Mouse (Mus musculus) midbrain, postnatal 0 days (tissue): ENCODE data around the gene Olfr463. TPM values are rescaled to one million over a fixed set of nuclear protein-coding genes. Genes with fewer than 3 reads are reported as not detected.

Source experiments
- ATAC-seq: fragments of 200-750 bp; cut with Nextera tagmentation; 2 replicates; pipeline ENCODE4 v1.8.0; 2017; ENCODE audit warnings: moderate number of reproducible peaks, mild to moderate bottlenecking, moderate TSS enrichment, moderate library complexity; ENCODE audit not compliant: low FRiP score
- DNase-seq: peaks from one replicate; pipeline ENCODE4 v3.0.0-alpha.2; 2015; ENCODE audit warnings: low spot score
- H3K27ac ChIP-seq: fragments of 300-500 bp; sonication (generic); 2 replicates; pipeline ENCODE4 v1.5.1; 2014; ENCODE audit warnings: low read depth, mild to moderate bottlenecking, low read length, mixed read lengths
- H3K27me3 ChIP-seq: fragments of 300-500 bp; sonication (generic); 2 replicates; pipeline ENCODE4 v1.6.1; 2014; ENCODE audit warnings: low read length, control low read depth, mixed read lengths; ENCODE audit not compliant: insufficient read depth
- H3K36me3 ChIP-seq: fragments of 300-500 bp; sonication (generic); 2 replicates; pipeline ENCODE4 v1.6.1; 2014; ENCODE audit warnings: low read length, control low read depth, mixed read lengths; ENCODE audit not compliant: insufficient read depth
- H3K4me1 ChIP-seq: fragments of 300-500 bp; sonication (generic); 2 replicates; pipeline ENCODE4 v1.6.1; 2014; ENCODE audit warnings: mild to moderate bottlenecking, control low read depth, antibody characterized with exemption, low read length, mixed read lengths; ENCODE audit not compliant: insufficient read depth
- H3K4me2 ChIP-seq: fragments of 300-500 bp; sonication (generic); 2 replicates; pipeline ENCODE4 v1.6.1; 2014; ENCODE audit warnings: low read depth, mild to moderate bottlenecking, low read length, mixed read lengths; ENCODE audit not compliant: poor library complexity, severe bottlenecking
- H3K4me3 ChIP-seq: fragments of 300-500 bp; sonication (generic); 2 replicates; pipeline ENCODE4 v1.5.1; 2014; ENCODE audit warnings: low read depth, mild to moderate bottlenecking, low read length, moderate library complexity
- H3K9ac ChIP-seq: fragments of 300-500 bp; sonication (generic); replicated peaks from 2 replicates; pipeline ENCODE4 v1.6.1; 2014; ENCODE audit warnings: mild to moderate bottlenecking, low read length, moderate library complexity, mixed read lengths; ENCODE audit not compliant: poor library complexity, severe bottlenecking
- H3K9me3 ChIP-seq: fragments of 300-500 bp; sonication (generic); 2 replicates; pipeline ENCODE4 v1.6.1; 2016; ENCODE audit warnings: low read length, control low read depth
- CTCF ChIP-seq: IDR thresholded peaks from 2 replicates; pipeline ENCODE4 v1.5.1; 2016; ENCODE audit warnings: antibody characterized with exemption, mild to moderate bottlenecking
- WGBS: fragments of 180-500 bp; shearing (Covaris S2); extraction: QIAGEN DNeasy Blood & Tissue Kit; methylation state at CpG from one replicate; pipeline ENCODE4 v1.1.7; 2014; 5-methylcytosine and 5-hydroxymethylcytosine counted together
- polyA plus RNA-seq: library from polyadenylated mRNA; unstranded; fragments of >200 nt; fragmentation: Nextera tagmentation; extraction: Ambion mirVana; gene quantifications from 2 replicates; pipeline ENCODE4 v1.2.1, GENCODE M21; 2015
- total RNA-seq: library from RNA; depleted of rRNA; stranded (reverse); fragments of >200 nt; gene quantifications from 2 replicates; pipeline ENCODE4 v1.2.3, GENCODE M21; 2014

The Olfr463 gene
- total and polyA plus RNA-seq, 2 experiments from 2014 or later: not detected

- ATAC-seq (no peak), DNase-seq (no peak)
- no peak overlapping the region for H3K4me3 ChIP-seq
- no peak overlapping the region for H3K27ac ChIP-seq
- H3K27me3 ChIP-seq: no peaks in the 10 kb centered on the region
- no peak overlapping the region for H3K9ac ChIP-seq
- WGBS: 79% methylated on average over 9 of the region's 9 CpGs
- H3K36me3 ChIP-seq: peaks cover 23% of the 10 kb centered on the region
- H3K4me1 ChIP-seq: no peaks in the 10 kb centered on the region
- no peak overlapping the region for H3K4me2 ChIP-seq
- TF ChIP-seq CTCF: no peak
- no peaks in the 10 kb centered on the region for H3K9me3 ChIP-seq
Observed at GRCm38 (mm10) chr11:87860426-87860825, 36.8 kb downstream of the Olfr463 start.

- H3K9me3 ChIP-seq: no peaks in the 10 kb centered on the region
- peaks cover 23% of the 10 kb centered on the region for H3K36me3 ChIP-seq
- DNase-seq (no peak), ATAC-seq (no peak)
- H3K27ac ChIP-seq: no peak overlapping the region
- WGBS: 93% methylated on average over 11 of the region's 11 CpGs
- no peaks in the 10 kb centered on the region for H3K27me3 ChIP-seq
- TF ChIP-seq CTCF: no peak
- H3K4me1 ChIP-seq: no peaks in the 10 kb centered on the region
- H3K9ac ChIP-seq: no peak overlapping the region
- no peak overlapping the region for H3K4me2 ChIP-seq
- no peak overlapping the region for H3K4me3 ChIP-seq
Observed at GRCm38 (mm10) chr11:87859273-87859672, 37.9 kb downstream of the Olfr463 start.

- WGBS: 93% methylated on average over 7 of the region's 7 CpGs
- no peak for TF ChIP-seq CTCF
- no peak overlapping the region for H3K9ac ChIP-seq
- no peaks in the 10 kb centered on the region for H3K27me3 ChIP-seq
- H3K36me3 ChIP-seq: peaks cover 11% of the 10 kb centered on the region; the same call in 1 of the 2 replicates
- ATAC-seq (no peak), DNase-seq (no peak)
- no peaks in the 10 kb centered on the region for H3K9me3 ChIP-seq
- no peak overlapping the region for H3K4me3 ChIP-seq
- no peak overlapping the region for H3K4me2 ChIP-seq
- peaks cover 5% of the 10 kb centered on the region; the same call in 1 of the 2 replicates for H3K4me1 ChIP-seq
- no peak overlapping the region for H3K27ac ChIP-seq
Observed at GRCm38 (mm10) chr11:87854550-87854949, 42.6 kb downstream of the Olfr463 start.

- Histone ChIP-seq H3K4me2 (peak overlapping the region; percentile 76), H3K27me3 (no peaks in the 10 kb centered on the region), H3K4me3 (peak overlapping the region; percentile 57), H3K36me3 (peaks cover 11% of the 10 kb centered on the region; the same call in 1 of the 2 replicates), H3K27ac (peak overlapping the region; percentile 82), H3K9me3 (no peaks in the 10 kb centered on the region), H3K9ac (peak overlapping the region; percentile 60), H3K4me1 (peaks cover 5% of the 10 kb centered on the region; the same call in 1 of the 2 replicates)
- peak; percentile 49; the same call in 1 of the 2 replicates for ATAC-seq
- TF ChIP-seq CTCF: no peak
- no peak for DNase-seq
- WGBS: 28% methylated on average over 8 of the region's 8 CpGs
Observed at GRCm38 (mm10) chr11:87853597-87853954, 43.6 kb downstream of the Olfr463 start.

- peaks cover 5% of the 10 kb centered on the region; the same call in 1 of the 2 replicates for H3K4me1 ChIP-seq
- ATAC-seq (peak; percentile 92), DNase-seq (peak; percentile 96)
- H3K4me2 ChIP-seq: peak within 1 kb of the TSS; percentile 76
- H3K4me3 ChIP-seq: peak within 1 kb of the TSS; percentile 57
- TF ChIP-seq CTCF: no peak
- H3K9ac ChIP-seq: peak within 1 kb of the TSS; percentile 60
- H3K27ac ChIP-seq: peak within 1 kb of the TSS; percentile 82
- H3K9me3 ChIP-seq: no peaks in the 10 kb centered on the region
- no peaks in the 10 kb centered on the region for H3K27me3 ChIP-seq
- WGBS: 4% methylated on average over 40 of the region's 40 CpGs
- peaks cover 11% of the 10 kb centered on the region; the same call in 1 of the 2 replicates for H3K36me3 ChIP-seq
Observed at GRCm38 (mm10) chr11:87852690-87853596, 44.2 kb downstream of the Olfr463 start, which contains the start of gene Mks1. Gene Mks1 (plus strand): TSS chr11:87853215.

GRCm38 (mm10) chr11:87847884-87848283 is 49.3 kb downstream of the Olfr463 start:
- Histone ChIP-seq H3K36me3 (no peaks in the 10 kb centered on the region), H3K27ac (no peak overlapping the region), H3K9ac (no peak overlapping the region), H3K4me2 (no peak overlapping the region), H3K4me1 (no peaks in the 10 kb centered on the region), H3K4me3 (no peak overlapping the region), H3K9me3 (no peaks in the 10 kb centered on the region), H3K27me3 (no peaks in the 10 kb centered on the region)
- no peak for DNase-seq
- no peak for ATAC-seq
- no peak for TF ChIP-seq CTCF
- 66% methylated on average over 6 of the region's 6 CpGs for WGBS
